Mouse (Mus musculus): ENCODE results near the gene Glod4.

Glod4 gene

DNA sequence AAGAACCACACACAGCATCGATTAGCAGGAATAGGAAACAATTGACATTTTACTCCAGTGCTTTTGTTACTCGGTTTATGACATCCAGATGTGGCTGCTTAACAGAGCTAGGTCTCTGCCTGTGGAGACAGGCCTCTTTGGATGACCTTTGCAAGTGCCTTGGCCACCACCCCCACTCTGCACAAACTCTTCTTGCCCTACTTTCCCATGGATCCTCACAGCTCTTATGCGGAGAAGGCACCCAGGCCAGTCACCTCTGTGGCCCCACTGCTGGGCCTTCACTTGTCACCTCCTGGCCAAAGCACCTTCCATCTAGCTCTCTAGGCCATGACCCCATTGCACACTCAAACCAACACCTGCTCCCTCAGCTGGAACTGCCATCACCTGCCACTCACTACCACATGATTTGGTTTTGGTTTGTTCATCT is 159.6 kb downstream of the Glod4 start:
- no peak for DNase-seq (ENCODE audit: low read depth)

DNA sequence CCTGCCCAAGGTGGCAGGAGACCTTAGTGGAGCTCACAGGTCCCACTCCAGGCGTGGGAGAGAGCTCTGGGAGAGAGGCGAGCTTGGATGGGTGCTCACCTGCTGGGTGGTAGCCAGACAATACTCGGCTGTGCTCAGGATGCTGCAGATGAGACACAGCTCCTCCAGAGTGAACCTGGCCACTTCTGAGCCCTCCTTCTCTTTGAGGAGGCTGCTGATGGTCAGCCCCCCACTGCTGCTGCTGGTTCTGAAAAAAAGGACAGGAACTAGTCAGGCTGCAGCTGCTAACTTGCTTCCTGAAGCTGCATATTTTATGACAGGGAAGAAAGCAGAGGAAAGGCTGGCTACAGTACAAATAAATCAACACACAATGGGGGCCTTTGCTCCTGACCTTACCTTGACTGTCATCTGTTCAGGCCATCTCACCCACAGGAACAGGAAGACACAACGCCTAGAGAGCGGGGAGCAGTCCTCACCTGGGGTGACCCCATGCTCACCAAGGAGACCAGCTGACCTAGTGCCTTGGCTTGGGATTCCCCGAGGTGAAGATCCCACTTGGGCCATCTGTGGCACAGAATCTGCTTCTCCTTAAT is 162.4 kb downstream of the Glod4 start:
- no peak for DNase-seq (ENCODE audit: low read depth)

DNA sequence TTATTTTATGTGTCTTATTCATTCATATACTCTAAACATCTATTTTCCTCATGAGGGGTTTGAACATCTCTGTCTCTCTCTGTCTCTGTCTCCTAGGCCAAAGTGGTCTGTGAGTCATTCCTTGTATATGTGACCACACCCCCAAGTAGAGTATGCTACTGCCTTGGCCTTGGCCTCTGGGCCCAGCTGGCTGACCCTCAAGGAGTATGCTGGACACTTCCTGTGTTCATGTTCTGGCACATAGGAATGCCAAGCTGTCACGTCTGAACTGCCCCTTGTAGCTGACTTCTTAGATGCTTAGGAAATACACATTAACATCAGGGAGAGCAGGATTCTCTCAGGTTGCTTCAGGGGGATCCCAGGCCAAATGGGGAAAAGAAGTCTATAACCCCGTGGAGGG is 163.2 kb downstream of the Glod4 start:
- no peak for DNase-seq (ENCODE audit: low read depth)

DNA sequence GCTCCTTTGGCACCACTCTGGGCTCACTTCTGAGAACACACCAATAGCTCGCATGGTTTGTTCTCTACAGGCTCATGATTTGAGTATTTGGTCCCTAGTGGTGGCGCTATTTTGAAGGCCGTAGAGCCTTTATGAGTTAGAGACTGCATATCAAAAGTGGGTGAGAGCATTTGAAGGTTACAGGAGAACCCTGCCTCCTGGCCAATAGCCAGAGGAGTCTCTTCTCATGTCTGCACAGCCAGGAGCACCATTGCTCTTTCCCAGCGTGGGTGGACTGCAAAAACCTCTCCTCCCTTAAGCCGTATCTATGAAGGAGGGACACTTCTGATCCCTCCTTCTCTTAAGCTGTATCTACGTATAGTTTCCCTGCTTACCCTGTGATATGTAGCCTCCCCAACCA is 166.2 kb downstream of the Glod4 start:
- no peak for DNase-seq (ENCODE audit: low read depth)

DNA sequence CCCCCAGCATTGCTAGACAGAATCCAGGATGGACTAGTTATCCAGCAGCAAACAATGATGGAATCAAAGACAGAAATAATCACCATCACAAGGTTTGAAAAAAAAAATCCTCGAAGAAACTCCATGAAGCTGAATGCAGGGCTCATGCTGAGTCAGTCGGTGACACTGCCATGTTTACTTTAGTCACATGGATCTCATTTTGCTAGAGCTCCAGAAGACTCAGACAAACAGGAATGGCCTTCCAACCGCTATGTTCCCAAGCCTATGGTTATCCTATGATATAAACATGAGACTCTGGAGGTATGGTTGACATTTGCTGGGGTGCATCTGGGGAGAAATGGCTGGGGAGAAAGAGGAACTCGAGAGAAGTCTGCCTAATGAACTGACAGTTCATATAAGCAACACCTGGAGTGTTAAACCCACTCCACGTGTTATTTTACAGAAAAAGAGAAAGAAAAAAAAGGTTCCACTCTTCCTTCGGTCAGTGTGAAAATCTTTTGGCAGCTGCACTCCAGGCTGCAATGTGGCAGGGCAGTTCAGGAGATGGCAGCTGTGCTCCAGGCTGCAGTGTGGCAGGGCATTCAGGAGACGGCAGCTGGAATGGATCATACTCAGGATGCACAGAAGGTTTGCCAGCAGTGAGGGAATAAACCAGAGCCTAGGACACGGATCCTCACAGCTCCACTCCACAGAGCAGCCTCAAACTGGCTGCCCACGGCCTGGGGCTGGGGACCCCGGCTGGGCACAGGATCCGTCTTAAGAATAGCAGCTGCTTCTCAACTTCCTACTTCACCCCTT is 169.0 kb downstream of the Glod4 start:
- DNase-seq (ENCODE audit: low read depth), result no peak
